Mouse (Mus musculus) cerebellum, postnatal 36 days (tissue): ENCODE measurements around the gene Myb.

Source experiments
- DNase-seq, 2 experiments: peaks; one replicate each; pipeline ENCODE4 v3.0.0; 2021 to 2022; ENCODE audit warnings: mixed read lengths in 2 of 2

Myb gene

DNA sequence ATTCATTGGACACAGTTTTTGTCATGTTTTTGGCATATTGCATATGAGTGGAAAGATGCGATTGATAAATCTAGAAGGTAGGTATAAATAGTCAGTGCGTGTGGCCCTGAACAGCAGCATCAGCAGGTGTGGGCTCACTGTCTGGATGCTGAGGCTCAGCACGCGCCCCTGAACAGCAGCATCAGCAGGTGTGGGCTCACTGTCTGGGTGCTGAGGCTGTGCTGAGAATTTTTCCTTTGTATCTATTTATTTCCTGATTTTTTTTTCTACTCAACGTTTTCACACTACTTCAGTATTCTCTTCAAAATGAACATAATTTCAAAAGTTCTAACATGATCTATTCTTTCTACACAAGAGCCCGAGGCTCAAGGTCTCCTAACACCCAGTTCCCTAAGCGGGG, 84.1 kb downstream of the Myb start:
- DNase-seq = no peak

DNA sequence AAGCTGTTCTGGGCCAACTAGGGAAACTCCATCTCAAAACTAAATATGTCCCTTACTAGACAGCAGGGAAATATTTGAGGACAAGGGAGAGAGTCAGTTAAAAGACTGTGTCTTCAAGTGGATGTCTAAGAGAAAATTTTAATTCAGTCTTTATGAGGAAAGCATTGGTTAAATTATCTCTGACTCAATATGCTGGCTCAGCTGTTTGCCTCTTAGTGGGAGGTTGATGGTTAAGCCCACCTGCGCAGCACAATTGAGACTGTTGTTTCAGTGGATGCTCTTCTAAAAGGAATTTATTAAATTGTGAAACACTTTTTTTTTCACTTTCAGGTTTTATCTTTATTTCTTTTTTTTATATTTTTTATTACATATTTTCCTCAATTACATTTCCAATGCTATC, 84.6 kb downstream of the Myb start:
- DNase-seq = no peak
